Mouse (Mus musculus) layer of hippocampus, postnatal 14 days (tissue): ENCODE results near the gene Vmn1r14. TPM values are rescaled to one million over a fixed set of nuclear protein-coding genes. Genes with fewer than 3 reads are reported as not detected.
"Not testable (repeated sequence)": the region's sequence is repeated elsewhere in the genome, so short reads cannot be mapped to it uniquely, and the experiment has no call there.

Experiments
- DNase-seq, 2 experiments: peaks; one replicate each; pipeline ENCODE4 v3.0.0; 2021 to 2022; ENCODE audit warnings: low spot score in 2 of 2, mixed read lengths in 1 of 2
- long read RNA-seq, 2 experiments: library from polyadenylated mRNA; stranded (forward); transcript quantifications; one replicate each; pipeline ENCODE4 v2.0.0; 2021
- total RNA-seq, 2 experiments: library from RNA; stranded (reverse); gene quantifications; 2 replicates each; pipeline ENCODE4 v1.2.3; 2021

Vmn1r14 gene
- total RNA-seq, result not detected
- long read RNA-seq, experiment 1, result 0 reads
- long read RNA-seq, experiment 2, result 0 reads

GRCm38 (mm10) chr6:57231386-57231785 is at the start of gene Vmn1r14:
Gene Vmn1r14, plus strand, starts transcription at chr6:57231686.
- DNase-seq, result no peak

GRCm38 (mm10) chr6:57190016-57190415 is 41.5 kb upstream of the Vmn1r14 start:
- DNase-seq, result not testable (repeated sequence)

- not testable (repeated sequence) for DNase-seq
Measured at GRCm38 (mm10) chr6:57202990-57203389, 28.5 kb upstream of the Vmn1r14 start, which contains the start of gene Vmn1r13. Gene Vmn1r13, plus strand, starts transcription at chr6:57203290.

GRCm38 (mm10) chr6:57257652-57258051 is 26.2 kb downstream of the Vmn1r14 start, which contains the start of gene Vmn1r15:
Gene Vmn1r15, plus strand, starts transcription at chr6:57257952.
- DNase-seq, result no peak

- DNase-seq, result no peak
Measured at GRCm38 (mm10) chr6:57260990-57261389, 29.5 kb downstream of the Vmn1r14 start.

GRCm38 (mm10) chr6:57271881-57272280 is 40.4 kb downstream of the Vmn1r14 start:
- DNase-seq, result no peak

GRCm38 (mm10) chr6:57272517-57272916 is 41.0 kb downstream of the Vmn1r14 start:
- DNase-seq, result no peak

- DNase-seq, result no peak
Measured at GRCm38 (mm10) chr6:57278952-57279351, 47.5 kb downstream of the Vmn1r14 start.

Other genes with a start within 250 kb of the Vmn1r14 start
- gene Vmn1r6, start 234.4 kb upstream of the Vmn1r14 start, total RNA-seq, result not detected
- not detected for gene Vmn1r7, start 206.4 kb upstream of the Vmn1r14 start, total RNA-seq
- gene Vmn1r8, start 199.4 kb upstream of the Vmn1r14 start, total RNA-seq, result not detected
- gene Vmn1r9, start 164.9 kb upstream of the Vmn1r14 start, total RNA-seq, result not detected
- not detected for gene Vmn1r10, start 122.2 kb upstream of the Vmn1r14 start, total RNA-seq
- not detected for gene Vmn1r11, start 98.2 kb upstream of the Vmn1r14 start, total RNA-seq
- gene Vmn1r12, start 74.8 kb upstream of the Vmn1r14 start, total RNA-seq, result not detected
- not detected for gene Vmn1r13, start 28.4 kb upstream of the Vmn1r14 start, total RNA-seq
- not detected for gene Vmn1r15, start 26.3 kb downstream of the Vmn1r14 start, total RNA-seq
- gene Vmn1r16, start 97.8 kb downstream of the Vmn1r14 start, total RNA-seq, result not detected
- not detected for gene Vmn1r17, start 132.0 kb downstream of the Vmn1r14 start, total RNA-seq
- under 1 TPM; 0.05 TPM for gene Vmn1r18, start 164.1 kb downstream of the Vmn1r14 start, total RNA-seq
- gene Vmn1r19, start 172.1 kb downstream of the Vmn1r14 start, total RNA-seq, result not detected
- gene Vmn1r20, start 197.2 kb downstream of the Vmn1r14 start, total RNA-seq, result not detected